Mouse (Mus musculus): ENCODE measurements at regions not wholly inside any gene's neighbourhood (a gene's known extent, or its start where the extent isn't known, plus 50 kb on each side); places are given as distances from the start of the nearest gene placed in this dataset.

GRCm38 (mm10) chr10:96308713-96309445 is 172.5 kb downstream of the Gm5426 start:
- DNase-seq (ENCODE audit: extremely low read depth, low read depth), result no peak

GRCm38 (mm10) chr10:96309766-96310165 is 173.4 kb downstream of the Gm5426 start:
- DNase-seq (ENCODE audit: extremely low read depth, low read depth), result no peak

- no peak for DNase-seq (ENCODE audit: extremely low read depth, low read depth)
Observed at GRCm38 (mm10) chr10:96325297-96325696, 188.9 kb downstream of the Gm5426 start.

GRCm38 (mm10) chr10:96330639-96331487 is 194.5 kb downstream of the Gm5426 start:
- no peak for DNase-seq (ENCODE audit: extremely low read depth, low read depth)

GRCm38 (mm10) chr10:96332731-96333201 is 196.4 kb downstream of the Gm5426 start:
- no peak for DNase-seq (ENCODE audit: extremely low read depth, low read depth)

GRCm38 (mm10) chr10:96333224-96333623 is 196.8 kb downstream of the Gm5426 start:
- no peak for DNase-seq (ENCODE audit: extremely low read depth, low read depth)

- no peak for DNase-seq (ENCODE audit: extremely low read depth, low read depth)
Observed at GRCm38 (mm10) chr10:96336271-96336670, 199.9 kb downstream of the Gm5426 start.

- no peak for DNase-seq (ENCODE audit: extremely low read depth, low read depth)
Observed at GRCm38 (mm10) chr10:96337088-96337666, 200.8 kb downstream of the Gm5426 start.

- no peak for DNase-seq (ENCODE audit: extremely low read depth, low read depth)
Observed at GRCm38 (mm10) chr10:96337797-96338608, 201.6 kb downstream of the Gm5426 start.

- DNase-seq (ENCODE audit: extremely low read depth, low read depth), result no peak
Observed at GRCm38 (mm10) chr10:96338609-96338978, 202.2 kb downstream of the Gm5426 start.

- no peak for DNase-seq (ENCODE audit: extremely low read depth, low read depth)
Observed at GRCm38 (mm10) chr10:96342476-96342875, 206.1 kb downstream of the Gm5426 start.

GRCm38 (mm10) chr10:96343666-96344065 is 207.3 kb downstream of the Gm5426 start:
- DNase-seq (ENCODE audit: extremely low read depth, low read depth), result no peak

GRCm38 (mm10) chr10:96350692-96351091 is 214.3 kb downstream of the Gm5426 start:
- DNase-seq (ENCODE audit: extremely low read depth, low read depth), result no peak

GRCm38 (mm10) chr10:96351320-96351719 is 214.9 kb downstream of the Gm5426 start:
- DNase-seq (ENCODE audit: extremely low read depth, low read depth), result no peak

GRCm38 (mm10) chr10:96356980-96357624 is 220.7 kb downstream of the Gm5426 start:
- no peak for DNase-seq (ENCODE audit: extremely low read depth, low read depth)

GRCm38 (mm10) chr10:96357632-96358031 is 221.2 kb downstream of the Gm5426 start:
- DNase-seq (ENCODE audit: extremely low read depth, low read depth), result no peak

GRCm38 (mm10) chr10:96358984-96359383 is 222.6 kb downstream of the Gm5426 start:
- DNase-seq (ENCODE audit: extremely low read depth, low read depth), result no peak

GRCm38 (mm10) chr10:96362211-96362610 is 225.8 kb downstream of the Gm5426 start:
- no peak for DNase-seq (ENCODE audit: extremely low read depth, low read depth)

- no peak for DNase-seq (ENCODE audit: extremely low read depth, low read depth)
Observed at GRCm38 (mm10) chr10:96363867-96364266, 227.5 kb downstream of the Gm5426 start.

- DNase-seq (ENCODE audit: extremely low read depth, low read depth), result no peak
Observed at GRCm38 (mm10) chr10:96365101-96365500, 228.7 kb downstream of the Gm5426 start.

GRCm38 (mm10) chr10:96366871-96367270 is 230.5 kb downstream of the Gm5426 start:
- DNase-seq (ENCODE audit: extremely low read depth, low read depth), result no peak
